Mouse (Mus musculus): ENCODE measurements around the gene Gabbr2. TPM values are rescaled to one million over a fixed set of nuclear protein-coding genes. Genes with fewer than 3 reads are reported as not detected.
A peak's percentile ranks its signal among the peaks of the same experiment; 100 is the strongest.

Gene Gabbr2
- polyA plus RNA-seq, 1 experiment from 2014 or later = 12.7 TPM

- H3K9me3 ChIP-seq = no peaks in the 10 kb centered on the region
- no peak overlapping the region for H3K27ac ChIP-seq
- no peaks in the 10 kb centered on the region for H3K4me1 ChIP-seq
- H3K9ac ChIP-seq = no peak overlapping the region
- H3K36me3 ChIP-seq (replicated peaks) = no peaks in the 10 kb centered on the region
- no peaks in the 10 kb centered on the region for H3K27me3 ChIP-seq (replicated peaks)
- ATAC-seq (replicated peaks) = no peak
- 83% methylated on average over 10 of the region's 10 CpGs for WGBS
- no peak overlapping the region for H3K4me2 ChIP-seq
- no peak overlapping the region for H3K4me3 ChIP-seq
These were observed 366.6 kb downstream of the Gabbr2 start for GRCm38 (mm10) chr4:46625101-46625500.

- 95% methylated on average over 5 of the region's 5 CpGs for WGBS
- H3K4me2 ChIP-seq = no peak overlapping the region
- no peak overlapping the region for H3K4me3 ChIP-seq
- H3K4me1 ChIP-seq = no peaks in the 10 kb centered on the region
- H3K27me3 ChIP-seq (replicated peaks) = peaks cover 9% of the 10 kb centered on the region; the same call in 1 of the 2 replicates
- no peak overlapping the region for H3K27ac ChIP-seq
- H3K36me3 ChIP-seq (replicated peaks) = no peaks in the 10 kb centered on the region
- H3K9me3 ChIP-seq = no peaks in the 10 kb centered on the region
- ATAC-seq (replicated peaks) = no peak
- H3K9ac ChIP-seq = no peak overlapping the region
These were observed 368.7 kb downstream of the Gabbr2 start for GRCm38 (mm10) chr4:46623007-46623406.

- no peak for ATAC-seq (replicated peaks)
- H3K27ac ChIP-seq = no peak overlapping the region
- no peak overlapping the region for H3K9ac ChIP-seq
- H3K4me3 ChIP-seq = no peak overlapping the region
- no peaks in the 10 kb centered on the region for H3K4me1 ChIP-seq
- H3K27me3 ChIP-seq (replicated peaks) = peaks cover 9% of the 10 kb centered on the region; the same call in 1 of the 2 replicates
- no peaks in the 10 kb centered on the region for H3K36me3 ChIP-seq (replicated peaks)
- 81% methylated on average over 8 of the region's 8 CpGs for WGBS
- no peak overlapping the region for H3K4me2 ChIP-seq
- H3K9me3 ChIP-seq = no peaks in the 10 kb centered on the region
These were observed 370.7 kb downstream of the Gabbr2 start for GRCm38 (mm10) chr4:46620946-46621345.

- Histone ChIP-seq H3K9me3 (no peaks in the 10 kb centered on the region), H3K27me3 (replicated peaks) (peaks cover 9% of the 10 kb centered on the region; the same call in 1 of the 2 replicates), H3K36me3 (replicated peaks) (no peaks in the 10 kb centered on the region), H3K4me2 (peak overlapping the region; percentile 2; the same call in 1 of the 2 replicates), H3K27ac (no peak overlapping the region), H3K4me1 (no peaks in the 10 kb centered on the region), H3K4me3 (no peak overlapping the region), H3K9ac (no peak overlapping the region)
- 9% methylated on average over 23 of the region's 23 CpGs for WGBS
- ATAC-seq (replicated peaks) = no peak
These were observed 371.3 kb downstream of the Gabbr2 start for GRCm38 (mm10) chr4:46620330-46620729.

GRCm38 (mm10) chr4:46618196-46618817 lies 373.4 kb downstream of the Gabbr2 start:
- H3K36me3 ChIP-seq (replicated peaks) = no peaks in the 10 kb centered on the region
- 63% methylated on average over 11 of the region's 11 CpGs for WGBS
- H3K9me3 ChIP-seq = no peaks in the 10 kb centered on the region
- no peak overlapping the region for H3K4me3 ChIP-seq
- no peak overlapping the region for H3K4me2 ChIP-seq
- no peak overlapping the region for H3K9ac ChIP-seq
- no peak overlapping the region for H3K27ac ChIP-seq
- H3K4me1 ChIP-seq = no peaks in the 10 kb centered on the region
- peaks cover 9% of the 10 kb centered on the region; the same call in 1 of the 2 replicates for H3K27me3 ChIP-seq (replicated peaks)
- ATAC-seq (replicated peaks) = no peak

GRCm38 (mm10) chr4:46617408-46617807 lies 374.3 kb downstream of the Gabbr2 start:
- WGBS = 76% methylated on average over 6 of the region's 6 CpGs
- no peaks in the 10 kb centered on the region for H3K4me1 ChIP-seq
- no peaks in the 10 kb centered on the region for H3K9me3 ChIP-seq
- H3K4me3 ChIP-seq = no peak overlapping the region
- no peak overlapping the region for H3K27ac ChIP-seq
- H3K27me3 ChIP-seq (replicated peaks) = peaks cover 9% of the 10 kb centered on the region; the same call in 1 of the 2 replicates
- H3K9ac ChIP-seq = no peak overlapping the region
- H3K36me3 ChIP-seq (replicated peaks) = no peaks in the 10 kb centered on the region
- no peak overlapping the region for H3K4me2 ChIP-seq
- no peak for ATAC-seq (replicated peaks)

- peaks cover 5% of the 10 kb centered on the region; the same call in 1 of the 2 replicates for H3K27me3 ChIP-seq (replicated peaks)
- H3K27ac ChIP-seq = no peak overlapping the region
These were observed 377.0 kb downstream of the Gabbr2 start for GRCm38 (mm10) chr4:46614641-46615040.

GRCm38 (mm10) chr4:46613618-46614017 lies 378.1 kb downstream of the Gabbr2 start:
- Histone ChIP-seq H3K9ac (no peak overlapping the region), H3K36me3 (replicated peaks) (no peaks in the 10 kb centered on the region), H3K27me3 (replicated peaks) (0 out of 2 replicates have a peak, but pooled peaks cover 3% of the 10 kb centered on the region), H3K27ac (no peak overlapping the region), H3K9me3 (no peaks in the 10 kb centered on the region), H3K4me1 (no peaks in the 10 kb centered on the region), H3K4me2 (no peak overlapping the region), H3K4me3 (no peak overlapping the region)
- 78% methylated on average over 12 of the region's 12 CpGs for WGBS
- no peak for ATAC-seq (replicated peaks)

More at GRCm38 (mm10) chr4:46614641-46615040, 377.0 kb downstream of the Gabbr2 start:
- no peak overlapping the region for H3K4me3 ChIP-seq
- H3K4me2 ChIP-seq = no peak overlapping the region
- no peaks in the 10 kb centered on the region for H3K4me1 ChIP-seq
- WGBS = 85% methylated on average over 9 of the region's 9 CpGs
- H3K9me3 ChIP-seq = no peaks in the 10 kb centered on the region
- no peak for ATAC-seq (replicated peaks)
- H3K36me3 ChIP-seq (replicated peaks) = no peaks in the 10 kb centered on the region
- no peak overlapping the region for H3K9ac ChIP-seq

Other genes with a start within 250 kb of the Gabbr2 start
- gene Anks6, start 65.6 kb upstream of the Gabbr2 start, polyA plus RNA-seq (2015; fragmentation: Nextera tagmentation; extraction: Ambion mirVana) = 5.2 and 5.3 TPM in 2 replicates
- 1.8 and 2.9 TPM in 2 replicates for gene Galnt12, start 100.0 kb upstream of the Gabbr2 start, polyA plus RNA-seq (2015; fragmentation: Nextera tagmentation; extraction: Ambion mirVana)
- 3.8 and 4.5 TPM in 2 replicates for gene Col15a1, start 216.3 kb upstream of the Gabbr2 start, polyA plus RNA-seq (2015; fragmentation: Nextera tagmentation; extraction: Ambion mirVana)

All from midbrain, embryonic 15.5 days (tissue).